Mouse (Mus musculus) kidney, adult 2 months (tissue): ENCODE data around the gene Pomt1. TPM values are rescaled to one million over a fixed set of nuclear protein-coding genes. Genes with fewer than 3 reads are reported as not detected.

Experiments
- DNase-seq: peaks from one replicate; pipeline ENCODE4 v3.0.0; 2021
- H3K27ac ChIP-seq: fragments of 200-500 bp; 2 replicates; pipeline ENCODE4 v1.5.1; 2012; ENCODE audit warnings: low read depth, low read length, control low read depth, inconsistent platforms; ENCODE audit not compliant: insufficient read depth
- H3K27me3 ChIP-seq: fragments of 200-500 bp; replicated peaks from 2 replicates; pipeline ENCODE4 v1.6.1; 2012; ENCODE audit warnings: mild to moderate bottlenecking, moderate library complexity, low read length, inconsistent platforms; ENCODE audit not compliant: control insufficient read depth, insufficient read depth
- H3K36me3 ChIP-seq: fragments of 200-500 bp; 2 replicates; pipeline ENCODE4 v1.6.1; 2012; ENCODE audit warnings: mild to moderate bottlenecking, moderate library complexity, low read length, inconsistent platforms; ENCODE audit not compliant: control insufficient read depth, insufficient read depth
- H3K4me1 ChIP-seq: fragments of 200-500 bp; 2 replicates; pipeline ENCODE4 v1.6.1; 2011; ENCODE audit warnings: low read length; ENCODE audit not compliant: control insufficient read depth, insufficient read depth
- H3K4me3 ChIP-seq: fragments of 200-500 bp; 2 replicates; pipeline ENCODE4 v1.5.1; 2011; ENCODE audit warnings: mild to moderate bottlenecking, low read depth, low read length, control low read depth; ENCODE audit not compliant: insufficient read depth
- CTCF ChIP-seq: fragments of 200-500 bp; conservative IDR thresholded peaks from 2 replicates; pipeline ENCODE4 v1.5.1; 2011; ENCODE audit warnings: low read depth, mild to moderate bottlenecking, control low read depth, low read length, moderate library complexity, mixed read lengths; ENCODE audit not compliant: insufficient read depth, insufficient read length
- POLR2A ChIP-seq: fragments of 200-500 bp; IDR thresholded peaks from one replicate; pipeline ENCODE4 v1.6.1; 2011; ENCODE audit warnings: low read depth, low read length, control low read depth
- WGBS: fragments of 180-500 bp; shearing (Covaris S2); methylation state at CpG from one replicate; pipeline ENCODE4 v1.1.7; 2018; 5-methylcytosine and 5-hydroxymethylcytosine counted together
- polyA plus RNA-seq: library from polyadenylated mRNA; depleted of rRNA; stranded (reverse); fragments of >200 nt; gene quantifications from 2 replicates; pipeline ENCODE4 v1.2.3, GENCODE M21; 2012; rRNA removed

Gene Pomt1
- polyA plus RNA-seq: 30.2 and 37.2 TPM in 2 replicates

- peak; percentile 96 for DNase-seq
- H3K4me3 ChIP-seq: peak within 1 kb of the TSS; percentile 57
- TF ChIP-seq CTCF (no peak), POLR2A (peak; percentile 38)
- peaks cover 2% of the 10 kb centered on the region; the same call in 1 of the 2 replicates for H3K36me3 ChIP-seq
- peak within 1 kb of the TSS; percentile 41 for H3K27ac ChIP-seq
- H3K27me3 ChIP-seq: no peaks in the 10 kb centered on the region
- WGBS: under 1% methylated on average over 54 of the region's 54 CpGs
- no peaks in the 10 kb centered on the region; the same call in 1 of the 2 replicates for H3K4me1 ChIP-seq
Measured at GRCm38 (mm10) chr2:32235886-32236759, at the start of gene Pomt1. Pomt1 (plus strand) TSS chr2:32236590.

GRCm38 (mm10) chr2:32187019-32187551 lies 49.3 kb upstream of the Pomt1 start:
- Histone ChIP-seq H3K36me3 (no peaks in the 10 kb centered on the region), H3K4me1 (peaks cover 11% of the 10 kb centered on the region), H3K27ac (no peak overlapping the region), H3K27me3 (no peaks in the 10 kb centered on the region), H3K4me3 (no peak overlapping the region)
- DNase-seq: no peak
- WGBS: 87% methylated on average over 13 of the region's 13 CpGs
- no peak for TF ChIP-seq POLR2A
- TF ChIP-seq CTCF: no peak

GRCm38 (mm10) chr2:32187649-32188048 lies 48.7 kb upstream of the Pomt1 start:
- 68% methylated on average over 7 of the region's 7 CpGs for WGBS
- Histone ChIP-seq H3K4me3 (no peak overlapping the region), H3K27me3 (no peaks in the 10 kb centered on the region), H3K4me1 (peaks cover 5% of the 10 kb centered on the region), H3K36me3 (no peaks in the 10 kb centered on the region), H3K27ac (no peak overlapping the region)
- DNase-seq: no peak
- TF ChIP-seq POLR2A (no peak), CTCF (no peak)

GRCm38 (mm10) chr2:32189060-32189681 lies 47.2 kb upstream of the Pomt1 start:
- Histone ChIP-seq H3K27ac (no peak overlapping the region), H3K36me3 (no peaks in the 10 kb centered on the region), H3K4me1 (no peaks in the 10 kb centered on the region; the same call in 1 of the 2 replicates), H3K4me3 (no peak overlapping the region), H3K27me3 (no peaks in the 10 kb centered on the region)
- DNase-seq: no peak
- TF ChIP-seq POLR2A: no peak
- no peak for TF ChIP-seq CTCF
- 33% methylated on average over 5 of the region's 5 CpGs for WGBS

- H3K4me3 ChIP-seq: no peak overlapping the region
- no peaks in the 10 kb centered on the region for H3K27me3 ChIP-seq
- H3K4me1 ChIP-seq: no peaks in the 10 kb centered on the region; the same call in 1 of the 2 replicates
- TF ChIP-seq CTCF (no peak), POLR2A (no peak)
- H3K27ac ChIP-seq: no peak overlapping the region
- 30% methylated on average over 1 of the region's 1 CpGs for WGBS
- DNase-seq: no peak
- H3K36me3 ChIP-seq: no peaks in the 10 kb centered on the region; the same call in 1 of the 2 replicates
Measured at GRCm38 (mm10) chr2:32190620-32191019, 45.8 kb upstream of the Pomt1 start.

GRCm38 (mm10) chr2:32191872-32192507 lies 44.4 kb upstream of the Pomt1 start:
- Histone ChIP-seq H3K36me3 (no peaks in the 10 kb centered on the region; the same call in 1 of the 2 replicates), H3K4me3 (no peak overlapping the region), H3K27ac (no peak overlapping the region), H3K4me1 (no peaks in the 10 kb centered on the region; the same call in 1 of the 2 replicates), H3K27me3 (no peaks in the 10 kb centered on the region)
- no peak for TF ChIP-seq POLR2A
- TF ChIP-seq CTCF: peak; percentile 79
- peak; percentile 72 for DNase-seq
- 78% methylated on average over 17 of the region's 18 CpGs for WGBS
